Mouse (Mus musculus) kidney, adult 2 months (tissue): Measurements from ENCODE around the gene En1. TPM values are rescaled to one million over a fixed set of nuclear protein-coding genes. Genes with fewer than 3 reads are reported as not detected.
A peak's percentile ranks its signal among the peaks of the same experiment; 100 is the strongest.

Source experiments
- DNase-seq: peaks from one replicate; pipeline ENCODE4 v3.0.0; 2021
- H3K27ac ChIP-seq: fragments of 200-500 bp; 2 replicates; pipeline ENCODE4 v1.5.1; 2012; ENCODE audit warnings: low read depth, low read length, control low read depth, inconsistent platforms; ENCODE audit not compliant: insufficient read depth
- H3K27me3 ChIP-seq: fragments of 200-500 bp; replicated peaks from 2 replicates; pipeline ENCODE4 v1.6.1; 2012; ENCODE audit warnings: mild to moderate bottlenecking, moderate library complexity, low read length, inconsistent platforms; ENCODE audit not compliant: control insufficient read depth, insufficient read depth
- H3K36me3 ChIP-seq: fragments of 200-500 bp; 2 replicates; pipeline ENCODE4 v1.6.1; 2012; ENCODE audit warnings: mild to moderate bottlenecking, moderate library complexity, low read length, inconsistent platforms; ENCODE audit not compliant: control insufficient read depth, insufficient read depth
- H3K4me1 ChIP-seq: fragments of 200-500 bp; 2 replicates; pipeline ENCODE4 v1.6.1; 2011; ENCODE audit warnings: low read length; ENCODE audit not compliant: control insufficient read depth, insufficient read depth
- H3K4me3 ChIP-seq: fragments of 200-500 bp; 2 replicates; pipeline ENCODE4 v1.5.1; 2011; ENCODE audit warnings: mild to moderate bottlenecking, low read depth, low read length, control low read depth; ENCODE audit not compliant: insufficient read depth
- CTCF ChIP-seq: fragments of 200-500 bp; conservative IDR thresholded peaks from 2 replicates; pipeline ENCODE4 v1.5.1; 2011; ENCODE audit warnings: low read depth, mild to moderate bottlenecking, control low read depth, low read length, moderate library complexity, mixed read lengths; ENCODE audit not compliant: insufficient read depth, insufficient read length
- POLR2A ChIP-seq: fragments of 200-500 bp; IDR thresholded peaks from one replicate; pipeline ENCODE4 v1.6.1; 2011; ENCODE audit warnings: low read depth, low read length, control low read depth
- WGBS: fragments of 180-500 bp; shearing (Covaris S2); methylation state at CpG from one replicate; pipeline ENCODE4 v1.1.7; 2018; 5-methylcytosine and 5-hydroxymethylcytosine counted together
- polyA plus RNA-seq: library from polyadenylated mRNA; depleted of rRNA; stranded (reverse); fragments of >200 nt; gene quantifications from 2 replicates; pipeline ENCODE4 v1.2.3, GENCODE M21; 2012

En1 gene
- polyA plus RNA-seq, 1 experiment: 0.08 TPM

DNA sequence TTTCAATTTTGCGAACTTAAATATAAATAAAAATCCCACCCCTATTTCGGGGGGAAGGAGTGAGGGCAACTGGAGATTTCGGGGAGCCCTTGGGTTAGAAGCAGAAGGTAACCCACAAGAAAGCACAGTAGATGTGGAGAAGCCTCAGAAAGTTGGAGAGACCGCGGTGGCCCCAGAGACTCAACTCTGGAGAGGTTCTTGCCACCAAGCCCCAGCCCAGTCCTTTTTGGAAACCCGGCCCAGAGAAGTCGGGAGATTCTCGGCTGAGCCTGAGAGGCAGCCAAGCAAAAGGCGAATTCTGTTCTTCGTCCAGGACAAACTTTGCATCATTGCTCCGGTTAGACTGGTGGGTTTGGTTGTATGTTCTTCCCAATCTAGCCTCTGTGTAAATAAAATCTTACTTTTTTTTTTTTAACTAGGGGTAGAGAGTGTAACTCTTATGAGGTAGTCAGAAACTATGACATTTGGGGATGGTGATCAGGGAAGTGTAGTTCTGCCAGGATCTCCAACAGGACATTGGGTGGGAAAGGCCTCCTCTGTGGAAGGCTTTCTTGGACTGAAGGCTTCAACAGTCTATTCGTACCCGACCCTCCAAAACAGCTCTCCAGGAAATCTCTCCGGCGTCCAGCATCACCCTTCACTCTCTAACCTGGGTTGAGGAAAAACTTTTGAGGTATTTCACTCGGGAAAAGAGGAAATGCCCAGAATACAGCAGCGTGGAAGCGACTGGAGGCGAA lies 1.5 kb upstream of the En1 start:
- no peaks in the 10 kb centered on the region for H3K4me1 ChIP-seq
- TF ChIP-seq CTCF: no peak
- TF ChIP-seq POLR2A: no peak
- H3K27me3 ChIP-seq: peaks cover 16% of the 10 kb centered on the region
- DNase-seq: no peak
- WGBS: 3% methylated on average over 19 of the region's 19 CpGs
- H3K36me3 ChIP-seq: no peaks in the 10 kb centered on the region
- no peak overlapping the region for H3K4me3 ChIP-seq
- no peak overlapping the region for H3K27ac ChIP-seq

GRCm38 (mm10) chr1:120601253-120601836 lies 873 bp upstream of the En1 start:
- Histone ChIP-seq H3K27me3 (peaks cover 16% of the 10 kb centered on the region), H3K36me3 (no peaks in the 10 kb centered on the region), H3K4me3 (no peak overlapping the region), H3K4me1 (no peaks in the 10 kb centered on the region), H3K27ac (no peak overlapping the region)
- WGBS: 4% methylated on average over 16 of the region's 16 CpGs
- no peak for DNase-seq
- no peak for TF ChIP-seq CTCF
- no peak for TF ChIP-seq POLR2A

DNA sequence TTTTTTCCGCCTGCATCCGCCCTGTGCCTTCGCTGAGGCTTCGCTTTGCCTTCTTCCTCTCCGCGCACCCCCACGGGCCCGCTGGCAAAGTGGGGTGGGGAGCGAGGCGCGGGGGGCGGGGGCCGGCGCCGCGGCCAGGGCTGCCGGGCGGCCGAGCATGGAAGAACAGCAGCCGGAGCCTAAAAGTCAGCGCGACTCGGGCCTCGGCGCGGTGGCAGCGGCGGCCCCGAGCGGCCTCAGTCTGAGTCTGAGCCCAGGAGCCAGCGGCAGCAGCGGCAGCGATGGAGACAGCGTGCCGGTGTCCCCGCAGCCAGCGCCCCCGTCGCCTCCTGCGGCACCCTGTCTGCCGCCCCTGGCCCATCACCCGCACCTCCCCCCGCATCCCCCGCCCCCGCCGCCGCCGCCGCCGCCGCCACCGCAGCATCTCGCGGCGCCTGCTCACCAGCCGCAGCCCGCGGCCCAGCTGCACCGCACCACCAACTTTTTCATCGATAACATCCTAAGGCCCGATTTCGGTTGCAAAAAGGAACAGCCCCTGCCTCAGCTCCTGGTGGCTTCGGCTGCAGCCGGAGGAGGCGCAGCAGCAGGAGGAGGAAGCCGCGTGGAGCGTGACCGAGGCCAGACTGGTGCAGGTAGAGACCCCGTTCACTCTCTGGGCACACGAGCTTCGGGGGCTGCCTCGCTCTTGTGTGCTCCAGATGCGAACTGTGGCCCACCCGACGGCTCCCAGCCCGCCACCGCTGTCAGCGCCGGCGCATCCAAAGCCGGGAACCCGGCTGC lies 848 bp downstream of the En1 start:
- H3K27ac ChIP-seq: no peak overlapping the region
- no peaks in the 10 kb centered on the region for H3K4me1 ChIP-seq
- no peaks in the 10 kb centered on the region for H3K36me3 ChIP-seq
- H3K27me3 ChIP-seq: peaks cover 16% of the 10 kb centered on the region
- DNase-seq: no peak
- TF ChIP-seq CTCF: no peak
- TF ChIP-seq POLR2A: no peak
- H3K4me3 ChIP-seq: peak overlapping the region; percentile 27; the same call in 1 of the 2 replicates
- WGBS: under 1% methylated on average over 75 of the region's 83 CpGs

DNA sequence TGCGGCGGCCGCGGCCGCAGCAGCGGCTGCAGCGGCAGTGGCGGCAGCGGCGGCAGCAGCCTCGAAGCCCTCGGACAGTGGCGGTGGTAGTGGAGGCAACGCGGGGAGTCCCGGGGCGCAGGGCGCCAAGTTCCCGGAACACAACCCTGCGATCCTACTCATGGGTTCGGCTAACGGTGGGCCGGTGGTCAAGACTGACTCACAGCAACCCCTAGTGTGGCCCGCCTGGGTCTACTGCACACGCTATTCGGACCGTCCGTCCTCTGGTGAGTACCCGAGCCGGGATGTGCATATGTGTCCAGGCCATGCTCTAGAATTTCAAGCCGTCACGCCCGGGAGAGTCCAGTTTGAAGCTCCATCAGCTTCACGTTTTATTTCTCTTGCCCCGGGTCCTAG lies 1.4 kb downstream of the En1 start:
- Histone ChIP-seq H3K4me1 (no peaks in the 10 kb centered on the region), H3K36me3 (no peaks in the 10 kb centered on the region), H3K27ac (no peak overlapping the region), H3K4me3 (no peak overlapping the region), H3K27me3 (peaks cover 16% of the 10 kb centered on the region)
- WGBS: 4% methylated on average over 35 of the region's 35 CpGs
- TF ChIP-seq POLR2A (no peak), CTCF (no peak)
- no peak for DNase-seq

DNA sequence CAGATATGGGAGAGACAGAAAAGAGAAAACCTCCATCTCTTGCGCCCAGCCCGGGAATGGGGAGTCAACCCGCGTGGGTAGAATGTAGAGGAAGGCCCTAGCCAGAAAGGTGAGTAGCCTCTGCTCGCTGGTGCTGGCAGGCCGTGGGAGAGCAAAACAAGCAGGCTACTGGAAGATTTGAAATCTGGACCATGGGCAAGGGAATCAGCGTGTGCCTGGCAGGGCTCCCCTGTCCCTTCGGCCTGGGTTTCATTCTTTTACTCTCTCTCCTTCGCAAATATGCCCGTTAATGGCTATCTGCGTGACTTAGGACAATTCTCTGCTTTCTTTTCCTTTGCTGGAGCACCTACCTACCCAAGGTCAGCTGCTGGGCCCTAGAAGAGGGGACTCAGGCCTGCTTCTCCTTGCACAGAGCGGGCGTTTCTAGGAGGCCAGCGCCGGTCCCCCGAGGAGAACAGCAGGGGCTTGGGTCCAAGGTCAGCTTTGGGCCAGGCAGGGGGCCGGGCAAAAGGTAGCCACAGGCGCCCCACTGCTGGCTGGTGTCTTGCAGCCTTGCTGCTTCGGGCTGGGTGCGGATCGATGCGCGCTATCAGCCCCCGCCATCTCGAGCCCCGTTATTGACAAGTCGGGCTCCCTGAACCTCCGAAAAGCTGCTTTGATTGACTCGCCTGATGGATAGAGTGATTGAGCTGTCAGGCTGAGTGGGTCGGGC lies 2.4 kb downstream of the En1 start:
- Histone ChIP-seq H3K4me3 (no peak overlapping the region), H3K27me3 (peaks cover 16% of the 10 kb centered on the region), H3K27ac (no peak overlapping the region), H3K36me3 (no peaks in the 10 kb centered on the region), H3K4me1 (no peaks in the 10 kb centered on the region)
- DNase-seq: no peak
- TF ChIP-seq CTCF (no peak), POLR2A (no peak)
- 9% methylated on average over 30 of the region's 30 CpGs for WGBS

DNA sequence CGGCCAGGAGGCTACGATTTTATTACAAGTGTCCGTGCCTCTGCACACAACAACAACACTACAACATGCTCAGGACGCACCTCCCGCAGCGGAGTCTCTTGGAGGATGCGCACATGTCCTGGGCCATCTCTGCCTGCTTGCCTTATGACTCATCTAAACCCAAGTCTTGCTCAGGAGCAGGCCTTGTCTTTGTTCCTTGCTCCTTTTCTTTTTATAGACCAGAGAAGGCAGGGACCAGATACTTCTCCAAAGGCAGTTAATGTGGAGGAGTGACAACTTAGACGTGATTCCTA lies 2.9 kb downstream of the En1 start:
- H3K36me3 ChIP-seq: no peaks in the 10 kb centered on the region
- no peaks in the 10 kb centered on the region for H3K4me1 ChIP-seq
- 10% methylated on average over 8 of the region's 8 CpGs for WGBS
- TF ChIP-seq POLR2A (no peak), CTCF (no peak)
- H3K27me3 ChIP-seq: peaks cover 16% of the 10 kb centered on the region
- H3K27ac ChIP-seq: no peak overlapping the region
- no peak for DNase-seq
- H3K4me3 ChIP-seq: no peak overlapping the region
